Mouse (Mus musculus) monocyte, adult 2 months (primary cell): ENCODE measurements around the gene Atp1b1.

ENCODE experiments used
- DNase-seq, 2 experiments: peaks; one replicate each; pipeline ENCODE4 v3.0.0; 2022; ENCODE audit warnings: low spot score in 2 of 2, low read depth in 1 of 2

Gene Atp1b1

GRCm38 (mm10) chr1:164395131-164395780, 62.9 kb downstream of the Atp1b1 start:
- no peak for DNase-seq

GRCm38 (mm10) chr1:164392176-164392575, 66.0 kb downstream of the Atp1b1 start:
- DNase-seq: no peak

DNA sequence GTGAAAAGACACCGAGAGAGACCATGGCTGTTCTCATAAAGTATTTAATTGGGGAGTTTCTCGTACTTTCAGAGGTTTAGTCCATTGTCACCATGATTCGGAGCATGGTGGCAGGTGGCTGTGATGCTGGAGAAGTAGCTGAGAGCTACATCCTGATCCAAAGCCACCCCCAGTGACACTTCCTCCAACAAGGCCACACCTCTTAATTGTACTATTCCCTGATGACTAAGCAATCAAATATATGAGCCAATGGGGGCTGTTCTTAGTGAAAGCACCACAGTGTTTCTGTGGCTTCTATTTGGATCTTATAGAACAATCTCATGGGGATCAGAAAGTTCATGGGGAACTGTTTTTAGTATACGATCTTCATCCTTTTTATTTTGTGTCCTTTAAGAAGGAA, 68.4 kb downstream of the Atp1b1 start:
- DNase-seq: no peak
